Mouse (Mus musculus) layer of hippocampus, adult 2 months (tissue): ENCODE measurements around the gene Atad3a. TPM values are rescaled to one million over a fixed set of nuclear protein-coding genes. Genes with fewer than 3 reads are reported as not detected.

Experiments
- DNase-seq, 2 experiments: peaks; one replicate each; pipeline ENCODE4 v3.0.0; 2022; ENCODE audit warnings: low spot score in 2 of 2
- H3K27ac ChIP-seq: fragments of 200-600 bp; 2 replicates; pipeline ENCODE4 v1.8.1; 2022
- H3K4me3 ChIP-seq: fragments of 200-600 bp; 2 replicates; pipeline ENCODE4 v1.8.1; 2022; ENCODE audit warnings: mild to moderate bottlenecking
- CTCF ChIP-seq: fragments of 200-600 bp; conservative IDR thresholded peaks from 2 replicates; pipeline ENCODE4 v1.8.1; 2022; ENCODE audit warnings: antibody characterized with exemption, mild to moderate bottlenecking, moderate library complexity
- total RNA-seq, 2 experiments: library from RNA; stranded (reverse); gene quantifications; 2 replicates each; pipeline ENCODE4 v1.2.3; 2021

The Atad3a gene
- total RNA-seq, 2 experiments from 2014 or later, result 49.9 to 51.4 TPM

DNA sequence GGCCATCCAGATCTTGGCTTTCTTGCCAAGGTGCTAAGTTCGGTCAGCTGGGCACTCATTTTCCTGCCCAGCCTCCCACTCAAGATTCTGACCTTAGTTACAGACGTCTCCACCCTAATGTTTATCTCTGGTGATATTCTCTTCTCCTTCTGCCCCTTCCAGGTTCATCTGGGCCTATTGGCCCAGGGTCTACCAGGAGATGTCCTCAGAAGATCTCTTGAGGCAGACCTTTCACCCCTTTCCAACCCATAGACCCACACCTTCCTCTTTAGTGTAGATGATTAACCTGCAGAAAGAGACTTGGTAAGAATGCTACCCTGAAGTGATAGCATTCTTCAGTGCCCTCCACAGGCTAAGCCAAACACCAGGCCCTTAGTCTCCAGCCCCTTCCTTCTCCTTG, 10.8 kb upstream of the Atad3a start:
- TF ChIP-seq CTCF, result no peak
- Histone ChIP-seq H3K27ac (no peak overlapping the region), H3K4me3 (no peak overlapping the region; the same call in 1 of the 2 replicates)
- no peak for DNase-seq

DNA sequence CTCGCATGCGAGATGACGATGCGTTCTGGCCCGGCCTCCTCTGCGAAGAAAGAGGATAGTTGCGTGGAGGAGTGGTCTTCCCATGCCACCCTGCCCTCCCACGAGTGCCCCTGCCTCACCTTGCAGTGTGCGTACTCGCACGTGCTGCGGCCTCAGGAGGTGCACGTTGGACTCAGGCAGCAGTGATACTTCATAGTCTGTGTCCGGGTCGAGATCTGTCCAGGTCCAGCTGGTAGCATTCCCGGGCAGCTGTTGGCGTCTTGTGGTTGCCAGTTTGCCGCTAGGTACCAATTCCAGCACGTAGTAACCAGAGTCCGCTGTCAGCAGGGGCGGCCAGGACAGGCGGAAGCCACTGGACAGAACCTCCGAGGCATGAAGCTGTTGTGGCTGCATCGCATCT, 9.7 kb upstream of the Atad3a start:
- TF ChIP-seq CTCF, result no peak
- peak in 1 of 2 experiments; percentile 41 for DNase-seq
- Histone ChIP-seq H3K27ac (peak overlapping the region; percentile 88), H3K4me3 (peak overlapping the region; percentile 68)

DNA sequence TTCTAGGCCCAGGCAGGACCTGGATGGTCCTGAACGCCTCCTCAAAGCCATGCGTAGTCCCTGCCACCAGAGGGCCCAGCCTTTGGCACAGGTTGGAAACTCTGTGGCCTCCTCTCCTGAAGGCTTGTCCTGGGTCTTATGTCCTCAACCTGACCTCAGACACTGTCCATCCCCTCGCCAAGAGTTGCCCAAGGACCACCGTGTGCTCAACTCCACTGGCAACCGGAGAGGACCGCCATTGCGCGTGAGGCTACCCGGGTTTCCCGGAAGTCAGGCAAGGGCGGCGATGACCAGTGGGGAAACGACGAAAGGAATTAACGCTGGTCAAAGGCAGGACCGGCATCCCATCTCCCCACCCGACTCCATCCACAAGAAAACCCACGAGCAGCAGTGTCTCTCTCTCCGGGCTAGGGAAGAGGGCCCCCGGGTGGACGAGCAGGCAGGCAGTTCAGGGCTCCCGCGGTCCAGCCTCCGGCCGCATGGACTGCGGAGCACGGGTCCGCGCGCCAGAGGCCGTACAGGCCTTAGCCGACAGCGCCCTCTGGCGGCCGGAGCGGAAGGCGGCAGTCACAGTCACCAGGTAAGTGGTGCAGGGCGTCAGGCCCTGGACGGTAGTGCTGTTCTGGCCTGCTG, 9.1 kb upstream of the Atad3a start:
- Histone ChIP-seq H3K4me3 (peak overlapping the region; percentile 68), H3K27ac (peak overlapping the region; percentile 88)
- peak; percentile 83 for TF ChIP-seq CTCF
- peak; percentile 76 to 93 for DNase-seq

DNA sequence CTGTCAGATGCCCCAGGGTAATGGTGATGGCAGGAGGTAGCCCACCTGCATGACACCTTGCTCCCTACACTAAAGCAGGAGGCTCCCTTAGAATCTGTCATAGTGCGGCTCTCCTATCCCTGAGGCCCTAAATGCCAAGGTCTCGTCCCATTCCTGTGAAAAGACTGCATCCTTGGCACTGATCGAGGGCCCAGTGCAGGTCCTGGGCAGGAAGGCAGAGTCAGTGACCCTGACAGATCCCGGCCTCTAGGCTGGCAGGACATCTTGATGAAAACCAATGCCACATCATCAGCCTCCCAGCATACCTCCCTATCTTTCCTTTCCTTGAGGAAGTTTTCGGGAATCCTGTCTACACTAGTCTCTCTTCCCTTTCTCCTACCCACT, 8.6 kb upstream of the Atad3a start:
- Histone ChIP-seq H3K4me3 (peak overlapping the region; percentile 68), H3K27ac (peak overlapping the region; percentile 88)
- DNase-seq, result no peak
- no peak for TF ChIP-seq CTCF

DNA sequence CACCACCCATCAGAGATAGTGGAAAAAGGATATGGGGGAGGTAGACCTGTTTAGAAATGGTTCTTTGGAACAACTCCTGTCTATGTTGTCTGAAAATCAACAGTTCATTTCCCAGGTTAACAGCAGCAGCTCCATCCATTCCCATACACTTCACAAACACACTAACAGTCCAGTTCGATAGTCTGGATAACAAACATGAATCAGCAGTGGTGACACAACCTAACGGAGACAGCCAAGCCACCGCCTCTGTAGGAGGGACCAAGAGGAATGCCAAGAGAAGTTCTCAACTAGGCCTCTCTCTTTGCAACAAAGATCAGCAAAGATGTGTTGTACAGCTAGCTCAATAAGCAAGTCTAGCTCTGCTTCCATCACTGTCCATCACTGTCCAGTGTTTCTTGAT, 1.5 kb upstream of the Atad3a start:
- no peak overlapping the region for H3K27ac ChIP-seq
- no peak for DNase-seq
- H3K4me3 ChIP-seq, result no peak overlapping the region
- no peak for TF ChIP-seq CTCF

DNA sequence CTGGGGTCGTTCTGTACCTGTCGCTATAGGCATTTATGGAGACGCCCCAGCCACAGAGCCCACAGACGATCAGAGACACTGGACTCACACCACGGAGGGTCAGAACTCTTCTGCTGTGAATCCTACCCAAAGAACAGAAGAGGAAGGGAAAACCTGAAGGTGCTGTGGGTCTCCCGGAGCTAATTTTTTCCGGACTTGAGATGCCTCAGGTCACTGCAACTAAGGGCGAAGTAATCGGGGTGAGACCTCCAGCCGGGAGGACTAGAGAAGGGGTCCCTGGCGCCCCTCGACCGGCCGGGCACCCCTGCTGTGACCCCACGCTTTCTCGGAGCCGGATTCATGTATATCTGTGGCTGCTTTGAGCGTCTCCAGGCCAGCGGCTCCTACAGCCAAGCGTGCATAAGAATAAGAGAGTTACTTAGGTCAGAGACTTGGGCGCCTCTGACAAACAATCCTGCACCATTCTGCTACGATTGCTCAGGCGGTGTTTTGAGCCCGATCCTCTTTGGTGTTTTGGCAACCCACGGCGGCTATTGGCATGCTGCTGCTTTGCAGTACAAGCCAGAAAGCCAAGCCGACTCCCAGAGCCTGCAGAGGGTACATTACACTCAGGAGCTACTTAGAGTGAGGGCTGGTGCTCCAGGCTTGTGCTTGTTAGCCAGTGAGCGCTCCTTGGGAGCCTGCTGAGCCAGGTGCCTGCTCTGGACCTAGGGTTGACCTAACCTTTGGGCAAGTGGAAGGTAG, 635 bp upstream of the Atad3a start:
- H3K4me3 ChIP-seq, result peak overlapping the region; percentile 88
- no peak for DNase-seq
- H3K27ac ChIP-seq, result peak overlapping the region; percentile 49; the same call in 1 of the 2 replicates
- no peak for TF ChIP-seq CTCF

DNA sequence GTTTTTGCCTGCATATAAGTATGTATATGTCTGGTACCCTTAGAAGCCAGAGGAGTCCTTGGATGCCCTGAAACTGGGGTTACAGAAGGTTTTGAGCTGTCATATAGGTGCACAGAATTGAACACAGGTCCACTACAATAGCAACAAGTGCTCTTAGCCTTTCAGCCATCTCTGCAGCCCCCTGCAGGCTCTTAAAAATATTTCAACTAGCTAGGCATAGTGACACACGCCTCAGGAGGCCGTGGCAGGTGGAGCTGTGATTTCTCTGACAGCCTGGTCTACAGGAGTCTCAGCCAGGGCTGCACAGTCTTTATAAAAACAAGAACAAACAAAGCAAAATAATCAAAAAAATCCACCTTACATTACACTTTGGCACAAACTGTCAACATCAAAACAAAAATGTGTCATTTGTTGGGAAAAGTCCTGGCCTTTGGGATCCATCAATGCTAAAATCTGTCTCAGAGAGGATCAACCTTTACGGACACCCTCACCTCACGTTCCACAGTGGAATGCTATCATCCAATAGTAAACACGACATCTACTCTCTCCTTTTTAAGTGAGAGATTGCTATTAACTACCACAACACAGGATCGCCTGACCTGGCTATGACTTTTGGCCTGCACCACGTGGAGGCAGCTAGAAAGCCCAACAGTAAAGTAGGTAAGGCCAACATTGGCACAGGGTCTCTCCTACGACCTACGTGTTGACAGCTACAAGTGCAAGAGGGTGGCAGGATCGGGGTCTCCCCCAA, 856 bp downstream of the Atad3a start:
- DNase-seq, result no peak
- Histone ChIP-seq H3K27ac (peak overlapping the region; percentile 87), H3K4me3 (peak overlapping the region; percentile 88)
- peak; percentile 73 for TF ChIP-seq CTCF

DNA sequence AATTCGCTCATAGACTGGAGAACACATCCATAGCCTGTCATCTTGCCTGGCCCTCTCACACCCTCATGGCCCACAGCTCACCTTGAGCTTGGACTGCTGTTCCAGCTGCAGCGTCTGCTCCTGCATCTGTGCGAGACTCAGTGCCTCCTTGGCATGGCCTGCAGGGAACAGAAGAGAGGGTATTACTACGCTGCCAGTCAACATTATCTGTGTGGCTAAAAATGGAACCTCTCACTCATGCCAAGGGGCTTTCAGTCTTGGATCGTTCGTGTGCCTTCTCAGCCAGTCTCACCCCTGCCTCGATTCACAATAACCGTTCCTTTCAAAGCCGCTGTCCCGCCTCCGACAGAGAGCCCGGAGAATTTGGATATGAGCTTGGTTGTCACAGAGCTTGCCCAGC, 3.9 kb downstream of the Atad3a start:
- Histone ChIP-seq H3K4me3 (no peak overlapping the region), H3K27ac (no peak overlapping the region)
- no peak for DNase-seq
- no peak for TF ChIP-seq CTCF

DNA sequence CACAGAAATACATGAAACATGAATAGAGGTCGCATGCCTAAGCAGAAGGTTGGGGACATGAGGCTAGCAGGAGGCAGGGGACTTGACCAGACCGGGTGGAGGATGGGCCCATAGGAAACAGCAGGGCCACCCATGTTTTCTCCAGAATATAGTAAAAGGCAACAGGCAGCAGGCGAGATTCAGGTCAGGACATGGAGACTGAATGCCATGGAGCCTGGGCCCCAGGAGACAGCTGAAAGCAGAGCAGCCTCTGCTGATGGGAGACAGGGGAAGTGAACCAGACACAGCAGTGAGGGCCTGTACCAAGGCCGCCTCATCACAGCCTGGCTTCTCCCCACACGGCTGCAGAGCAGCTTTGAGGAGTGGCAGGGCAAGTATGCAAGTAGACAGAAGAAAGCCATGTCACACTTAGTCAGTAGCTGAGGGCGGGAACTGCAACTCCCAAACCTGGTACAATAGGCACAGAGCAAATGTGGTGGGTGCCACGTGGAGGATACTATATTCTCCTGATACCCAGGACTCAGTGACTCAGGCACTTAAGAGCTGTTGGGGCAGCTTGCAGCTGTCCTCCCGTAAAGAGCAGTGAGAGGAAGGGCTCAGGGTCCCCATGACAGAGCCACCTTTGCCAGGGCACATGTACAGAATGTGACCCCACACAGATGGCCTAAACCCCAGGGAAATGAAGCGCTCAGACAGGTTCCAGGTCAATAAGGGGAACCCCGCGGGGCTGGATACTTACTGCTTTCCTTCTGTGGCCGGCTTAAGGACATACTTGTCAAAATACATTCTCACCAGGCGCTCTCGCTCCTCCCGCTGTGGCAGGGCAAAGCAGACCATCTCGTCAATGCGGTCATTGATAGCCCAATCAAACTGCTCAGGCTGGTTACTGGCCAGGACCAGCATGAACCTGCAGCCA, 14.1 kb downstream of the Atad3a start:
- TF ChIP-seq CTCF, result no peak
- Histone ChIP-seq H3K4me3 (no peak overlapping the region), H3K27ac (no peak overlapping the region)
- no peak for DNase-seq

DNA sequence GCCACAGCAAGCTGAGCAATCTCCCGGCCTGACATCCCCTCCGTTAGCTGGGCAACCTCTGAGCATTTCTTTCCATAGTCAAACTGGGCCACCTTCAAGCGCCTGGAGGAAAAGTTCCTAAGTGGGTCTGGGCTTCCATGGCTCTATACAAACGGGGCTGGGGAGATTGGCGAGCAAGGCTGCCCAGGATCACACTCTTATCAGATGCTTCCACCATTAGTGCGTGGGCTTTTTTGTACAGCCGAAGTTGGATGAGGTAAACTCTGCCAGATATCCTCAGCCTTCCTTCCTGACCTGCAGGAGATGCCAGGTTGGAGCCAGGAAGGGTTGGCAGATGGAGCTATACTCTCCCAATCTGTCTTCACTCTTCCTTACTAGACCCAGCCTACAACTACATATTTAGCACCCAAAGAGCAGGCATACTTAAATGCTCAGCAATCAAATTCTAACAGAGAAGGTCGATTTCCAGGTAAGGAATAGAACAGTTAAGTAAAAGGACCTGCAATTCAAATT, 14.8 kb downstream of the Atad3a start:
- H3K4me3 ChIP-seq, result no peak overlapping the region
- no peak overlapping the region for H3K27ac ChIP-seq
- DNase-seq, result no peak
- TF ChIP-seq CTCF, result no peak

DNA sequence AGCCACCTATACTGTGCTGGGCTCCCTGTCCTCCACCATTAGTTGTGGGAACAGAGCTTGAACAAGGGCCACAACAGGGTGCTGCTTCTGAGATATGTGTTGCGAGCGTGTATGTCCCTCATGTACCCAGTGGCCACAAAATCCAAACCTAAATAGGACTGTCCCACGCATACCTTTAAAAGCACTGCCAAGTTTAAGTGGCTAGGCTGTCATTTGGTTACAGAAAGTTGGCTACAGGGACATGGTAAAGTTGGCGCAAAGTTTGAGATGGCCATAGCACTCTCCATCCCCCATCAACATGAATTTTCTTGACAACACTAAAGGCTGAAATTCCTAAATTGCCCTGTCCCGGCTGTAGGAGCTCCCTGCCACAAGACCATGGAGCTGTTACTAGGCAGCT, 15.8 kb downstream of the Atad3a start:
- no peak for DNase-seq
- no peak overlapping the region for H3K4me3 ChIP-seq
- no peak overlapping the region for H3K27ac ChIP-seq
- TF ChIP-seq CTCF, result no peak

DNA sequence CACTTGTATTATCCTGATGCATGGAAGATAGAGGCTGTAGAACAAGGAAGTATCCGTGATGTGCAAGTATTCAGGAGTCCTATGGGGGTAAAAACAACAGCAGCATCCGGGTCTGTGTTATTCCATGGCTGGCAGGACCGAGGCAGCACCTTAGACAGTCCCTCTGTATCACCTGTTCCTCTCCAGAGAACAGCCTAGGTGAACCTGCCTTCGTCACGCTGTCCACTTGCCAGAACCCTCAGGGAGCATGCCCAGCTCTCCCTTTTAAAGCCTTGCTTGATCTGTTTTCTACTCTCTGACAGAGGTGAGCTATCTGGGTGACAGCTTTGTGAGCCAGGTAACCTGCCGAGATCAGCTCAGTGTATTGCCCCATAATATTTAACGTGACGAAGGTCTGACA, 16.4 kb downstream of the Atad3a start:
- Histone ChIP-seq H3K27ac (no peak overlapping the region), H3K4me3 (no peak overlapping the region)
- DNase-seq, result no peak
- TF ChIP-seq CTCF, result no peak
